Mouse (Mus musculus): ENCODE results near the gene Ubac1.

Ubac1 gene

DNA sequence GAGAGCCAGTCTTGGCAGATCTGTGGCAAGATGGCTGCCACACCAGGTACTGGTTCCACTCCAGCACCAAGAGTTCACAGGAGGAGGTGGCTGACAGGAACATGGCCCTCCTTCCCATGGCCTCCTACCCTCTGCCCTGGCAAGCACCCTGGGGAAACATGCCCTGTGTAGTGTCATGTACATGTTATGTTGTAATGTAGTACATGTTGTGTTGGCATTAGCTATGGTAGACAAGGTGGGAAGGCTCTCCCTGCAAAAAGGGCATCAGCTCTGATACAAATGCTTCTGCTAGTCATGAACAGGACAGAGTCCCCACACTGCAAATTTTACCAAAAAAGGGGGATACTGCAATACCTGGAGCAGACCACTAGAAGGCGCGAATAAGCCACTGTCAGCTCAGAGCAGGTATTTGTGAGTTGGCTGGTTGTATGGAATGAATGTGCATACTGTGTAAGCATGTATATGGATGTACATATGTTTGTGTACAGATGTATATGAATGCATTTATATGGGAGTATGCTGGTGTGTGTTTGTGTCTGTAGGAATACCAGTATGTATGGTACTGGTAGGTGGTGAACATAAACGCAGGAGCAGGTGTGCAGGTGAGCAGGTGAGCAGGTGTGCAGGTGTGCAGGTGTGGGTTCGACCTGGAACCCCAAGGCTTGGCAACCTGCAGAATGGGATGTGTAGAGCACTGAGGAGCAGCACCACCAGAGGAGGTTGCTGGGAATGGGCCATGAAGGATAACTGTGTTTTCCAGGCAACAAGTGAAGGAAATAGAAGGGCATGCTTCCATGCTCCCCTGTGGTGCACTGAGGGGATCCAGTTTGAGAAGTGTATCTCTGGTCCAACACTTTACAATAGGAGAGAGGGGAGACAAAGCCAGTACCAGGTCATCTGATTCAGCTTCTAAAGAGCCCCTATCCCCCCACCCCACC lies 2.9 kb upstream of the Ubac1 start:
- peak; percentile 75 for DNase-seq (ENCODE audit: low read depth)

DNA sequence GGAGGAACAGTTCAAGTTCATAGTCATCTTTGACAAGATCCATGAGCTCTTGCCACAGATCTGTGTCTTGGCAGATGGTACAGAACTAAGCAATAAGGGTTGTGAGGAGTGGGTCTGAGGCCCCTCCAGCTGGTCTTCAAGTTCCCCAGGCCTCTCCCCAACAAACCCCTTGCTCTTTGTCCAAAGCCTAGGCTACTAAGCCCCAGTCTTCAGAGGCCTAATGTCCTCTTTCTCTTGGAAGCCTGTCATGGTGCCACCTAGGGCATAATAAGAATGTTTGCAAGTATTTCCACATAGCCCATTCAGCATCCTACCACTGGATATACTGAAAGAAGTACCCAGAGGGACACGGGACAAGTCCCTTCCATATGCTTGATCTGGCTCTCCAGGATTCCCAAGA lies 1.1 kb upstream of the Ubac1 start:
- DNase-seq (ENCODE audit: low read depth): peak; percentile 23

DNA sequence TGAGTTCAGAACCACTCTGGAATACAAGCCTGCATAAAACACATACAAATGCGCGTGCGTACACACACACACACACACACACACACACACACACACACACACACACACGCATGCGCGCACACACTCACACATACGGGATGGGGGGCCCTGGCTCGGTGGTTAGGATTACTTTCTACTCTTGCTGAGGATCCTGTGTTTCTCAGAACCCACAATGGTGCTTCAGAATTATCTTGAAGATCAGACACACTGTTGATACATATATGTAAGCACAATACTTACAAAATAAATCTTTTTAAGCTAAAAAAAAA lies 665 bp upstream of the Ubac1 start:
- DNase-seq (ENCODE audit: low read depth): no peak

DNA sequence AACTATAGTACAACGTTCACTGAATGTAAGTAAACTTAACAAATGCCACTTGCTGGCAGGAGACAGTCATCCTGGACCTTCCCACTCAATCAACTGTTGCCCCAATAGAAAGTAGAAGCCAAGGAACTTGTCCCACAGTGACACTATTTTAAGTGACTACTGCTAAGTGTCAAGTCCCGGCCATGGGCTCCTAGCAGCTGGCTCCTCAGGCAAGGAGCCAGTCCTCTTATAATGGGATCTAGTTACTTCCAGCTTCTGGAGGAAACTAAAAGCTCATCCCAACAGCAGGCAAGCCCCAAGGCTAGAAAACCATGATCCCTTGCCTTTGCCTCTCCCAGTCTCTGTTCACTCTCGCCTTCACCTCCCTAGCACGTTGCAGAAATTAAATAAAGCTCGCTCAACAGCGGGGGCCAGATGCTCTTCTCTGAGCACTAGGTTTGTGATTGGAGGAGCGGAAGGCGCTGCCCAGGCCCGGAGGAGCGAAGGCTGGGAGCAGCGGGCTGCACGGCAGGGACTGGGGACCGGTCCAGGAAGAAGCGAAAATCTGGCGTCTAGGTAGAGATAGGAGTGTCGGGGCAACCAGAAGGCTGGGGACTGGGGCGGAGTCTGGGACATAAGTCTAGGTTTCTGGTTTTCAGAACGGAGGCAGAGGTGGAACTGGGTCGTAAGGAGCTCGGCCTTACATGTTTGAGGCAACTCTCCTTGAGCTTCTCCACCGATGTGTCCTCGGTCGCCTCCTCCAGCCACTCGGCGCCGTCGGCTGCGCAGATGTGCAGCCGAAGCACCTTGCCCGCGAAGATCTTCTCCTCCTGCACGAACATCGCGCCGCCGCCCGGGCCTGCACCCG lies 610 bp downstream of the Ubac1 start:
- peak; percentile 76 for DNase-seq (ENCODE audit: low read depth)

DNA sequence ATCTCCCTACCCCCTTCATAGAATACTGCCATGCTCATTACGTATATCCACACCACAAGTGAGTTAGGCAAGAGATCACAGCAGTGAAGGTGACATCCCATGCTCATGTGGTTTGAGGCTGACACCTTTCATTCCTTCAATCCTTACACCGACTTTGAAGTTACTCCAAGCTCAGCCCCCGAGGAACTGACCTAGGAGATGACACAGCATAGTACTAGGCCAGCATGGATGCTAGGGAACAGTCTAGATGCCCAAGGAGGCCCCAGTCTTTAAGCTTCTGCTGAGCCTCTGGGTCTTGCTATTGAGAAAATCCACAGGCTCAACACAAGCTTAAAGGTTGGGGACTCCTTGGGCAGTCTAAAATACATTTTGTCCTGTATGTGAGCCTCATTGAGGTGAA lies 1.6 kb downstream of the Ubac1 start:
- peak; percentile 17 for DNase-seq (ENCODE audit: low read depth)

DNA sequence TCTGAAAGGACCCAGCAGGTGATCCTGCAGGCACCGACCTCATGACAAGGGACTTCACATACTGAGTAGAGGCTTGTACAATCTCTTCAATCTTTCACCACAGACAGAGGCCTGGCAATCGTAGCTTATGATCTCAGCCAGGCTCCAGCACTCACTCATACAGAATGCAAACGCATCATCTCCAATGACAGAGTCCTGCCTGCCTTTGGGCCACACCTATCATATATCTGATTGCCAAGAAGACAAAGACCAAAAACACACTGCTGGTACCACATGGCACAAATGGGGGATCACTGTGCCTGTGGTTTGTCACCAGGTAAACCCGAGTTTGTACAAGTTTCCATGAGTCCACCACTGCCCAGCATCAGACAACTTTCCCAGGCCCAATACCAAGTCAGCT lies 4.2 kb downstream of the Ubac1 start:
- peak; percentile 7 for DNase-seq (ENCODE audit: low read depth)

DNA sequence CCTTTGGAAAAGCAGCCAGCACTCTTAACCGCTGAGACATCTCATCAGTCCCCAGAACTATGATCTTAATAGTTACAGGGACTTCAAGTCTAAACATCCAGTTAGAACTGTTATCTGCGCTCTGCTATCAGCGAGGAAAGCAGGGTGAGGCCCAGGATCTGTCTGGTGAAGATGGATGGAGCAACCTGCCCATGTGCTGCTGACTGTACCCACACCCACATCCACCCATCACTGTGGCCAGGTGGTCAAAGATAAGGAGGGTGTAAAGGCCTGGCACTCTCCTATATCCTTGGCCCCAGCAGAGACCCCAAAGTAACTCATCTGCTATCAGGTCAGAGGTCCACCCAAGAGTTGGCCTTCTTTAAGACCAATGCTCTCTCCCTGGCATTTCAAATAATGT lies 7.9 kb downstream of the Ubac1 start:
- no peak for DNase-seq (ENCODE audit: low read depth)

DNA sequence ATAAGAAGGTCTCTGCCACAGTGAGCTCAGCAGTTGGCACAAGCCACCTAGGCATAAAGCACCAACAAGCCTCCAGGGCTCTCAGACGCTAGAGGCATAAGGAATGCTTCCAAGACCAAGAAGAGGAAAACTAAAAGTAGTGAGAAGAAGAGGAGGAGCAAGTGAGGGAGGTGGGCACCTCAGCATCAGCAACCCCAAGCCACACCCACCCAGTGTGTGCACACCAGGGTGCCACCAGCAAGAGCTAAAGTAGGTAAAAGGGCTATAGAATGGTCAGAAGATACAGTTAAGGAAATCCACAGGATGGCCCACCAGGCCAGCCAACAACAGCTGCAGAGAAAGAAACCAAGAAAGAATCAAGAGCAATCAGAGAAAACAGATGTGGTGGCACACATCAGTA lies 10.1 kb downstream of the Ubac1 start:
- no peak for DNase-seq (ENCODE audit: low read depth)

DNA sequence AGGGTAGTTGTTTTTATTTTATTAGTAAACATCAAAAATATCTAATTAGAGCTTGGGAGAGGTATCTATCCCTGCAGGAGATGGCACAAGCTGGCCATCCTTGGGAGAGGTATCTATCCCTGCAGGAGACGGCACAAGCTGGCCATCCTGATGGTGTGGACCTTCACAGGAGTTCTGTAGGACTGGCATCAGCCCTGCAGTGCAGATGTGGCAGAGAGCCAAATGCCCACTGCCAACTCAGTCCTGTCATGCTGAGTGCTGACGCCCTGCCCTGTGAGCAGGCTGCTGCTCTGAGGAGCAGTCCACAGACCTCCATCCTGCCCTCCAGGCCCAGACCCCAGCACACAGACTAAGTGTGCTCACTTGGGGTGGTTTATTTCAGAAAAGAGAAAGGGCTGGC lies 19.5 kb downstream of the Ubac1 start:
- no peak for DNase-seq (ENCODE audit: low read depth)

DNA sequence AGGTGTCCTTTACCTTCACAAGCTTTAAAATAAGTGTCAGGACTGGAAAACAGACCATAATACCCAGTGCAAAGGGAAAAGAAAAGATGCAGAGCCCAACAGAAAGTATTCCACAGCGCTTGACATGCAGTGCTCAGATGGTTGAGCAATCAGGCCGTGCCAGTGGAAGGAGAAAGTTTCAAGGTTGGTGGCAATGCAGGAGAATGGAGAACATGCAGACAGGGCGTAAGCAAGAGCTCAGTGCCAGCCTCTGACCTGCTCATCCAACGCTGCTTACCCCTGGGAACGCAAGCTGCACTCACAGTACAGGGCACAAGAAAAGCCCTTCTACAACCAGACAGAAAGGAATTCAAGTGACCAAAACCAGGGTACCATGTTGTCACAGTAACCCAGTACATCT lies 20.4 kb downstream of the Ubac1 start:
- DNase-seq (ENCODE audit: low read depth): no peak

DNA sequence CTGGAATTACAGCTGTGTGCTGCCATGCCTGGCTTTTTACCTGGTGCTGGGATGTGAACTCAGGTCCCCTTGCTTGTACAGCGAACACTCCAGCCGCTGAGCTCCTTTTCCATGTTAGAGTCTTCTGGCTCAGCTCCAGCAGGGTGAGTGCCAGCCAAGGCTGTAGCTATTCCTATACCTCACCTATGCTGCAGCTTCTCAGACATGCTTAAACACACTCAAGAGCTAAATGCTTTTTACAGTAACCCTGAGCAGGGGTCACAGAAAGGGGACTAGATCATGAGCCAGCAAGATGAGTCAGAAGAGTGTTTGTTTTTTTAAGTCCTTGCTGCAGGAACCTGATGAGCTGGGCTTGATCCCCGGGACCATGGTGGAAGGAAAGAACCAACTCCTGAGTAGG lies 23.8 kb downstream of the Ubac1 start:
- DNase-seq (ENCODE audit: low read depth): no peak

DNA sequence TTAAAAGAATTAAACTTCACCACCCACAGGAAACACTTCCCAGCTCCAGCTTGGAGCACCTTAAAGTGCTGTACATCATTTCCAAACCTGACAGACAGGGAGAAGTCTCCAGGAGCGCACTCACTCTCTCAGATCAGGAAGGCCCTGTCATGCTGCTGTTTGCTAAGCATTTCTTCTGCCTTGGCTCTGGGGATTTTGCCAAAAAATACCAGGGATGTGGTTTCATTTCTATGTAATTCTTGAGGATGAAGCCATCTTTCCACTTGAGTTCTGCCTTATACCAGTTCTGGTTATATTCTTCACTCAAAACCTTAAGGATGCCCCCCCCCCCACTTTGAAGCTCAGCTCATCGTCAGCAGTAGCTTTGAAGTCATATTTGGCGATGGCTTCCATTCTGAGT lies 26.8 kb downstream of the Ubac1 start:
- DNase-seq (ENCODE audit: low read depth): no peak

DNA sequence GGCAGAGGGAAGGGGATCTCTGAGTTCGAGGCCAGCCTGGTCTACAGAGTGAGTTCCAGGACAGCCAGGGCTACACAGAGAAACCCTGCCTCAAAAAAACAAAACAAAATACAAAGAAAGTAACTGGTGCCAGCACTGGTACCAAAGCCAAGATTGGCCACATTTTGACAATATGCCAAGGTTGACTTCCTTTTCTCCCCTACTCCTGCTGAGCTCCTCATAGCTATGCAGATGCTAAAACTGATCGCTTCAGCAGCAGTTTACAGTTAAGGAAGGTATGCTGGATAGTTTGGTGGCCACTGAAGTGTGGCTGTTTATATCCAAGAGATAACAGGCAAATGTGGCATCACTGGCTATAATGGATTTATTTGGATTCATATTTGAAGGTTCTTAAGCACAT lies 29.3 kb downstream of the Ubac1 start:
- no peak for DNase-seq (ENCODE audit: low read depth)

DNA sequence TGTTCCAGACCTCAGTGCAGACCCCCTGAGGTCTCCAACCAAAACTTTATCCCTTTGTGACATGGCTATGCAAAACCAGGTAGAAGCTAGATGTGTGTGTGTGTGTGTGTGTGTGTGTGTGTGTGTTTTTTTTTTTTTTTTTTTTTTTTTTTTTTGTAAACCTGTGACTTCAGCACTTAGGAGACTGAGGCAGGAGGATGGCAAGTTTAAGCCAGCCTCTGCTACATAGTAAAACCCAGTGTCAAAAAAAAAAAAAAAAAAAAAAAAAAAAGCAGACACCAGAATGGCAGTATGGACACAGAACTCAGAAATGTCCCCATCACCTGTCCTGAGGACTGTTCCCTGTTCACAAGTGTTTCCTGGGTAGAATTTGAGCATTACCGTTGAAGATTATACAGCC lies 31.9 kb downstream of the Ubac1 start:
- no peak for DNase-seq (ENCODE audit: low read depth)

DNA sequence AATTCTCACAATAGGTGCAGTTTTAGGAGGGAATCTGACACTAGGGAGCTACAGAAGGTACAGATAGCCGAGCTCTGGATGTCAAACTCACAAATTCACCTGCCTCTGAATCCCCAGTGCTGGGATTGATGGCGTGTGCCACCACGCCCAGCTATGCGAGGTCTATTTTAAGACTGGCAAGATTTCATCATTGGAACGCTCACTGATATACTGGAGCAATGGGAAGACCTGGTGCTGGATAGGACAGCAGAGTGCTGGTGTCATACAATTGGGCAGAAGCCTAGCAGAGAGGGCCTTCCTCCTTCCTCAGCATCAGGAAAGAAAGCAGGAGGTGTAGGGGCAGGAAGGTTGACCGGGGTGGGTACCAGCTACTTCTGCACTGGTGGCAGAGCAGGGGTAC lies 33.7 kb downstream of the Ubac1 start:
- DNase-seq (ENCODE audit: low read depth): no peak

DNA sequence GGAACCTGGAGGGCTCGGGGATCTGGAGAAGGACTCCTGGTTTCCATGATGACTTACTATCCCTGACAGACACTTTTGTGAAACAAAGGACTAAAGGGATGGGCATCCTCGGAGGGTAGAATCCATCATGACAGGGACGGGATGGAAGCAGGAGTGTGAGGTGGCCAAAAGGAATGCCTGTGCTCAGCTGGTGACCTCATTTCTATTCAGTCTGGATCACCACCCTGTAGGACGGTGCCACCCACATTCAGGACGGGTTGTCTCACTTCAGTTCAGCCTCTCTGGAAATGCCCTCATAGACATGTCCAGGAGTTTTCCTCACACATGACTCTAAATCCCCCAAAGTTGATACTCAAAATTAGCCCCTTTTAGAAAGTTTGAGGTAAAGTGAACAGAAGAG lies 34.9 kb downstream of the Ubac1 start:
- no peak for DNase-seq (ENCODE audit: low read depth)

DNA sequence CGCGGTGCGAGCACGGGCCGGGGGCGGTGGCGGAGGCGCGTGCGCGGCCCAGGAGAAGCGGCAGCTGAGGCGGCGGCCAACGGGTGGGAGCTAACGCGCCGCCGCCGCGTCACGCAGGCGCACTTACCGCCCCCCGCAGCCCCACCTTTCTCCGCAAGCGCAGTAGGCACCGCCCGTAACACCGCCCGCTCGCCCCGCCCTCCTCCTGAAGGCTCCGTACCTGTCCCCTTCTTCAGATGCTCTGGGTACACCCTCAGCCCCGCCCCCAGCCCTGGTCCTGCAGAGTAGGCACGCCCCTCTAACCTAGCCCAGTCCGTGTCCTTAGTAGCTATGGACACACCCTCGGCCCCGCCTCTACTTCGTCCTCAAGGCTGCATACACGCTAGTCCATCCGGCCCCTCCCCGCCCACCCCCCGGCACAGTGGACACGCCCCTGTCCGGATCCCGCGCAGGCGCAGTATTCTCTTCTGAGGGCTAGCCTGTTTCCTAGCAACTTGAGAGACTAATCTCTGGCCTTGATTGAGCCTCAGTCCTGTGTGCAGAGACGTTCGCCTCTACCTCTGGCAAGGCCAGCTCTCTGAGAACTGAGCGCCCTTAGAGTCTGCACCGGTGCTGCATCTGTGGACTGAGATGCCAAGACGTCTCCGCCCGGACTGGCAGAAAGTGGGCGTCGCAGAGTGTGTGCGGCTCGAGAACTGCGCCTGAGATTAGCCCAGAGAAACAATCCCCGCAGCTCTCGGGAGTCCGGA lies 38.2 kb downstream of the Ubac1 start, which contains the start of gene Camsap1:
Gene Camsap1, minus strand, starts transcription at position 124 of the 749 bp plus-strand sequence.
- DNase-seq (ENCODE audit: low read depth): peak; percentile 99

DNA sequence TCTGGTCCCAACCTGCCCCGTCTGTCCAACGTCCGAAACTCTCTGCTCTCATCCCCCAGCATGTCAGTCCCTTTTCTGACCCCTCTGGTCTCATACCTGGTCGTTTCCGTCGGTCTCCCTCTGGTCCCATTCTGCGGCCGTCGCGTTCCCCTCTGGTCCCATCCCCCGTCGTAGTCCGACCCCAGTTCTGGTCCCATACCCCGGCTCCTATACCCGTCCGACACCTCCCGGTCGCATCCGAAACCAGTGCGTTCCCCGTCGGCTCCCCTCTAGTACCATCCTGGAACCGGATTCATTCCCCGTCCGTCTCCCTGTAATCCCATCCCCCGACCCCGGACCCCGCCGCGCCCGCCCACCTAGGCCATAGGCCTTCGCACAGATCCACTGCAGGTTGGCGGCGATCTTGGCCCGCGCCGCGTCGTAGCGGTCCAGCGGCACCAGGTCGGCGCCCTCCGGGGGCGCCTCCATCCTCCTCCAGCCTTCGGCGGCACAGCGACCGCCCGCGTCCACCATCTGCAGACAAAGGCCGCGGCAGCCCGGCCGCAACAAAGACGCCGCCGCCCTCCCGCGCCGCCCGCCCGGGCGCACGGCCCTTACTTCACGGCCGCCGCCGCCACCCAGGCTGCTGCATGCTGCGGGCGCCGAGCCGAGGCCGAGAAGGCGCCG lies 39.0 kb downstream of the Ubac1 start:
- DNase-seq (ENCODE audit: low read depth): peak; percentile 45

DNA sequence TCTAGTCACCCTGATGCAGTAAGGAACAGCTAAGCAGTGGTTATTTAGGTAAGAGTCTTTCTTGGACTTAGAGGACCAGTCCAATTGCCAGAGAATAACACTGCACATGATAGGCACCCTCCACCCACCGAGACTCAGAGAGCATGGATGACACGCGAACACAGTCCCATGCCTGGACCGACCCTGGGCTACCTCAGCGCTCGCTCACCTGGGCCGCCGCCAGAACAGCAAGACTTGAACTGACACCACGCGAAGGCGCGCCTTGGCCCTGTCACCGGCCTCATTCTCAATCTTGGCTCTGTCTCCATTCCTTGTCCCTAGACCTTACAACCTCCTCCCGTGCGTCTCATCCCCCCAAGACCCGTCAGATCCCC lies 39.5 kb downstream of the Ubac1 start:
- DNase-seq (ENCODE audit: low read depth): peak; percentile 51

DNA sequence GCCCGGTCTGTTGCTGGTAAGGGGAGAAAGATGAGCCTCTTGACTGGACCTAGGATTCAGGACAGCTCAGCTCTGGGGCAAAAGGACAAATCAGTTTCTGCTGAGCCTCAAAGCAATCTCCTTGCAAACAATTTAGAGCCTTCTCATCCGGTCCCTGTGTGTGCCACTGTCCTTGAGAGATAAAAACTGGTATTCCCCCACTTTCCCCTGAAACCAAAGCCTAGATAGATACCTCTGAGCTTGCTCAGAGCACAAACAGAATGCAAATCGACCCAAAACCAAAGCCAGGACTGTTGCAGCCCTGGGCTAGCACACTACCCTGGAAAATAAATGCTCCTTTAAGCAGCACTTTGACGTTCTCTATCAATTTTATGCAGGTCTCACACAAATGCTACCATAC lies 42.5 kb downstream of the Ubac1 start:
- no peak for DNase-seq (ENCODE audit: low read depth)

DNA sequence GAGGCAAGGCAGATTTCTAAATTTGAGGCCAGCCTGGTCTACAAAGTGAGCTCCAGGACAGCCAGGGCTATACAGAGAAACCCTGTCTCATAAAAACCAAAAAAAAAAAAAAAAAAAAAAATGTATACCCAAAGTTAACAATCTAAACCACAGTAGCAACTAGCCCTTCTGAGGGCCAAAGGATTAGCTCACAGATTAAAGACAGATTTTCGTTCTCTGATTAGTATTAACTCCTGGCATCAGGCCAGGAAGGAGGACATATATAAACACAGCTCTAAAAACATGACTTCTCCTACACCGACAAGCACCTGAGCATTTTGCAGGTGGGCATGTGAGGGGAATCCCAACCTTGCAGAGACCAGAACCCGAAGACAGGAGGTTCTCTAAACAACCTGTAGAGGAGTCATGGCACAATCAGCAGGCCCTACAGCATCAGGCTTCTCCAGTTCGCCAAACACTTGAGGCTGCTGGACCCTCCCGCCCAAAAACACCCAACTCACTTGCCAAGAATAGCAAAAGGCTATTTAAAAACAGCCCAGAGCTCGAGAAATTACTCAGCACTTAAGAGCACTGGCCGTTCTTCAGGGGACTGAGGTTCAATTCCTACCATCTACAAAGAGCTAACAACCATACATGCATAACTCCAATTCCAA lies 43.8 kb downstream of the Ubac1 start:
- no peak for DNase-seq (ENCODE audit: low read depth)

Measured in induced T-regulatory cell, adult 2 months (primary cell).